Mouse (Mus musculus) cerebellum, adult 2 months (tissue): Measurements from ENCODE around the gene Gm4788.

Source experiments
- CTCF ChIP-seq: fragments of 200-500 bp; IDR thresholded peaks from 2 replicates; pipeline ENCODE4 v1.5.1; 2011; ENCODE audit warnings: low read depth, mild to moderate bottlenecking, control low read depth, low read length, moderate library complexity, borderline replicate concordance; ENCODE audit not compliant: insufficient read depth
- POLR2A ChIP-seq: fragments of 200-500 bp; IDR thresholded peaks from 2 replicates; pipeline ENCODE4 v1.6.1; 2011; ENCODE audit warnings: low read length, control low read depth, borderline replicate concordance; ENCODE audit not compliant: insufficient read depth

- TF ChIP-seq CTCF (no peak), POLR2A (no peak)
Measured at GRCm38 (mm10) chr1:139781143-139781542, at the start of gene Gm4788.
